Mouse (Mus musculus): ENCODE measurements around the gene Fam166a. TPM values are rescaled to one million over a fixed set of nuclear protein-coding genes. Genes with fewer than 3 reads are reported as not detected.

Gene Fam166a
- polyA plus RNA-seq, 1 experiment from 2014 or later, result 1.6 TPM

- H3K4me2 ChIP-seq (replicated peaks), result no peak overlapping the region
- H3K9me3 ChIP-seq, result no peaks in the 10 kb centered on the region
- no peak overlapping the region for H3K9ac ChIP-seq (replicated peaks)
- H3K36me3 ChIP-seq, result peaks cover 2% of the 10 kb centered on the region
- no peak overlapping the region for H3K27ac ChIP-seq (replicated peaks)
- 86% methylated on average over 5 of the region's 5 CpGs for WGBS
- H3K27me3 ChIP-seq, result peaks cover 18% of the 10 kb centered on the region
- ATAC-seq (ENCODE audit: low FRiP score, low read depth), result no peak
- no peak overlapping the region for H3K4me3 ChIP-seq
- peaks cover 22% of the 10 kb centered on the region for H3K4me1 ChIP-seq
Measured at GRCm38 (mm10) chr2:25226864-25227263, 8.3 kb downstream of the Fam166a start.

DNA sequence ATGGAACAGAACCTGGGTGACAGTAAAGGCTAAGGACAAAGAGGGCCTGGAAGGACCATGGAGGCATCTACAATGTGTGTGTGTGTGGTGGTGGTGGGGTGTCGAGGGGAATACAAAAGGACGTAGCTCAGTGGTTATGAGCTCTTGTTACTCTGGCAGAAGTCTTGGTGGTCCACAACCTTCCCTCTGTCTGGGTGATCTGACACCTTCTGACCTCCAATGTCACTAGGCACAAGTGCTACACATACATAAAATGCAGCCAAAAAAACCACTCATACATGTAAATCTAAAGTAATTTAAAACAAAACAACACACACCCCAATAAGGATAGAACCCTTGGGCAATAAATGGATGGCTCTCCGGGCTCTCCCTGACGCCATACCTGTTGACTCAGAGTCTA, 8.9 kb downstream of the Fam166a start:
- H3K4me2 ChIP-seq (replicated peaks), result no peak overlapping the region
- no peaks in the 10 kb centered on the region for H3K36me3 ChIP-seq
- H3K9ac ChIP-seq (replicated peaks), result no peak overlapping the region
- whole genome bisulfite sequencing, result 88% methylated on average over 4 of the region's 4 CpGs
- H3K27me3 ChIP-seq, result peaks cover 20% of the 10 kb centered on the region
- H3K27ac ChIP-seq (replicated peaks), result no peak overlapping the region
- ATAC-seq (ENCODE audit: low FRiP score, low read depth), result no peak
- no peaks in the 10 kb centered on the region for H3K9me3 ChIP-seq
- H3K4me3 ChIP-seq, result no peak overlapping the region
- peaks cover 22% of the 10 kb centered on the region for H3K4me1 ChIP-seq

- H3K27me3 ChIP-seq, result peaks cover 21% of the 10 kb centered on the region
- H3K4me2 ChIP-seq (replicated peaks), result peak overlapping the region; percentile 34
- H3K4me1 ChIP-seq, result peaks cover 15% of the 10 kb centered on the region
- 0% methylated on average over 7 of the region's 7 CpGs for WGBS
- H3K9me3 ChIP-seq, result no peaks in the 10 kb centered on the region
- no peak for ATAC-seq (ENCODE audit: low FRiP score, low read depth)
- H3K4me3 ChIP-seq, result peak overlapping the region; percentile 6; the same call in 1 of the 2 replicates
- no peaks in the 10 kb centered on the region for H3K36me3 ChIP-seq
- peak overlapping the region; percentile 44; the same call in 1 of the 2 replicates for H3K27ac ChIP-seq (replicated peaks)
- no peak overlapping the region for H3K9ac ChIP-seq (replicated peaks)
Measured at GRCm38 (mm10) chr2:25228431-25228889, 9.9 kb downstream of the Fam166a start.

GRCm38 (mm10) chr2:25228995-25229530, 10.5 kb downstream of the Fam166a start:
- Histone ChIP-seq H3K4me1 (peaks cover 11% of the 10 kb centered on the region), H3K4me3 (no peak overlapping the region), H3K9ac (replicated peaks) (no peak overlapping the region), H3K27me3 (peaks cover 21% of the 10 kb centered on the region), H3K27ac (replicated peaks) (0 out of 2 replicates have a peak overlapping the region, but pooled peaks have one; percentile 44), H3K4me2 (replicated peaks) (peak overlapping the region; percentile 34; the same call in 1 of the 2 replicates), H3K36me3 (no peaks in the 10 kb centered on the region), H3K9me3 (no peaks in the 10 kb centered on the region)
- ATAC-seq (ENCODE audit: low FRiP score, low read depth), result no peak
- 70% methylated on average over 6 of the region's 6 CpGs for WGBS

- ATAC-seq (ENCODE audit: low FRiP score, low read depth), result no peak
- Histone ChIP-seq H3K27ac (replicated peaks) (no peak overlapping the region), H3K4me3 (no peak overlapping the region), H3K4me2 (replicated peaks) (no peak overlapping the region), H3K4me1 (peaks cover 11% of the 10 kb centered on the region), H3K9ac (replicated peaks) (no peak overlapping the region), H3K9me3 (no peaks in the 10 kb centered on the region), H3K27me3 (peaks cover 21% of the 10 kb centered on the region), H3K36me3 (no peaks in the 10 kb centered on the region)
- 88% methylated on average over 5 of the region's 5 CpGs for WGBS
Measured at GRCm38 (mm10) chr2:25229582-25229981, 11.0 kb downstream of the Fam166a start.

GRCm38 (mm10) chr2:25230581-25230980, 12.0 kb downstream of the Fam166a start:
- ATAC-seq (ENCODE audit: low FRiP score, low read depth), result no peak
- Histone ChIP-seq H3K27me3 (peaks cover 21% of the 10 kb centered on the region), H3K36me3 (no peaks in the 10 kb centered on the region)

DNA sequence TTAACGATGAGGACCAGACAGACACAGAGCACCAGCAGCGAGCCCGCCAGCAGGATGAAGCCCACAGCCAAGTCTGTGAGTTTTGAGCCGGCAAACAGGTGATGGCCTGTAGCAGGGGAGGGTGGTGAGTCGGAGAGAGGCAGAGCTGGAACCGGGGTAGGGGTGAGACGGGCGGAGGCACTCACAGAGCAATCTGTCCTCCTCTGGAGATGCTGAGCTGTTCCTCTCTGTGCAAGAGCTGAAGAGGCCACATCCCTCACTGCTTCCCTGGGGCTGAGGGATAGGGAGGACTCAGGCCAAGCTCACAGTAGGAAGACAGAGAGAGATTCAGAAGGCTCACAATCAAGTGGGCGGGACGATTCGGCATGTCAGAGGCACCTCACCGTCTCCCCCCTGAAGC, 12.5 kb downstream of the Fam166a start:
- no peak for ATAC-seq (ENCODE audit: low FRiP score, low read depth)
- Histone ChIP-seq H3K9me3 (no peaks in the 10 kb centered on the region), H3K9ac (replicated peaks) (no peak overlapping the region), H3K4me3 (no peak overlapping the region), H3K4me1 (peaks cover 4% of the 10 kb centered on the region; the same call in 1 of the 2 replicates), H3K27ac (replicated peaks) (no peak overlapping the region), H3K27me3 (peaks cover 21% of the 10 kb centered on the region), H3K36me3 (no peaks in the 10 kb centered on the region), H3K4me2 (replicated peaks) (no peak overlapping the region)
- WGBS, result 50% methylated on average over 12 of the region's 12 CpGs

More at GRCm38 (mm10) chr2:25230581-25230980, 12.0 kb downstream of the Fam166a start:
- Histone ChIP-seq H3K9ac (replicated peaks) (no peak overlapping the region), H3K4me1 (peaks cover 7% of the 10 kb centered on the region), H3K4me2 (replicated peaks) (no peak overlapping the region), H3K27ac (replicated peaks) (no peak overlapping the region), H3K4me3 (no peak overlapping the region), H3K9me3 (no peaks in the 10 kb centered on the region)
- WGBS, result 85% methylated on average over 7 of the region's 7 CpGs

- Histone ChIP-seq H3K27ac (replicated peaks) (no peak overlapping the region), H3K4me3 (no peak overlapping the region), H3K27me3 (peaks cover 21% of the 10 kb centered on the region), H3K9ac (replicated peaks) (no peak overlapping the region), H3K4me2 (replicated peaks) (no peak overlapping the region), H3K4me1 (peaks cover 4% of the 10 kb centered on the region; the same call in 1 of the 2 replicates), H3K9me3 (no peaks in the 10 kb centered on the region), H3K36me3 (no peaks in the 10 kb centered on the region)
- ATAC-seq (ENCODE audit: low FRiP score, low read depth), result no peak
- WGBS, result 77% methylated on average over 4 of the region's 4 CpGs
Measured at GRCm38 (mm10) chr2:25233421-25233820, 14.9 kb downstream of the Fam166a start.

DNA sequence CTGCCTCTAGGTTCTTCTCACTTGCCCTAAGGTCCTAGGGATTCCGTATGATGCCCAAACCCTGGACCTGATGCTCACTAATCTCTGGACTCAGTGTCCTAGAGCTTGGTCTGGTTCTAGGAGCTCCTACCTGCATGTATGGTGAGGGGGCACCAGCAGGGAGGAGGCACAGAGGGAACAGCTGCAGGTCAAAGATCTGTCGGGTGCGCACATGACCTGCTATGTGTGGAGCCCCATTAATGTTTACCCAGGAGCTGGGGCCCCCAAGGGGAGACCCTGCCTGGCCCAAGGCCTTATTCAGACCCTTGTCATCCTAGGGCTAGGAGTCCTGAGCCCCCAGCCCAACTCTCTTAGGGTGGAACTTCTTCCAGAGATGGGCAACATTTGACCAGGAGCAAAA, 15.5 kb downstream of the Fam166a start, which contains the start of gene Slc34a3:
Gene Slc34a3 (minus strand): TSS at position 315 of the 400 bp plus-strand sequence.
- Histone ChIP-seq H3K27me3 (peaks cover 24% of the 10 kb centered on the region), H3K9me3 (no peaks in the 10 kb centered on the region), H3K4me1 (no peaks in the 10 kb centered on the region), H3K36me3 (no peaks in the 10 kb centered on the region), H3K9ac (replicated peaks) (no peak within 1 kb of the TSS), H3K27ac (replicated peaks) (no peak within 1 kb of the TSS), H3K4me2 (replicated peaks) (no peak within 1 kb of the TSS), H3K4me3 (no peak within 1 kb of the TSS)
- ATAC-seq (ENCODE audit: low FRiP score, low read depth), result no peak
- WGBS, result 84% methylated on average over 3 of the region's 3 CpGs

DNA sequence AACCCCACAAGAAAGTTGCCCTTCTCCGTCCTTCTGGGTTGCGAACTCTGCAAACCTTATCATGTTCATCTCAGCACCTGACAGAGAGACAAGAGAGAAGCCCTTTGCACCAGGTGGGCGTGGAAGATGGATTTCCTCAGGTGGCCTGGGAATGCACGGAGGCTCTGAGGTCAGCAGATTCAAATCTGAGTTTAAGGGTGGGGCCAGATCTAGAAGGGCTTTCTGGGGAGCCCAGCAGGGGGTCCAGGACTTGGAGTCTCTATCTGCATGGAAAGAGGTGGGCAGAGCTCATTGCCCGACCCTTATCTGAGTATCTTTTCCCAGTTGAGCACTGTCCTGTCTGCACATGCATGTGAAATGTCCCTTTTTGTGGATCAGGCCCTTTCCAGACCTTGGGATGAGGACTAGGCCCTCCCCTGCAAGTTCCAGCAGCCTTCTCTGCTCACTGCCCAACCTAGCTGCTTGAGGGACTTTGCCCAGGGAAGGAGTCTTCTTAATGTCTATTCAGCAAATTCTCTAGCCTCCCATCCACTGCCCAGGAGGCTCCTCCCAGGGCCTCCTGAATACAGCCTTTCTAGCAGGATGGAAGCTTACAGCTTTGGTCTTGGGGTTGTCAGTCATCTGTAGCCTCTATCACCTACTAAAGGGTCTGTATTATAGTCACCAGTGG, 16.1 kb downstream of the Fam166a start:
- no peaks in the 10 kb centered on the region for H3K4me1 ChIP-seq
- H3K27me3 ChIP-seq, result peaks cover 21% of the 10 kb centered on the region
- no peak overlapping the region for H3K9ac ChIP-seq (replicated peaks)
- H3K36me3 ChIP-seq, result no peaks in the 10 kb centered on the region
- H3K4me3 ChIP-seq, result no peak overlapping the region
- no peak overlapping the region for H3K27ac ChIP-seq (replicated peaks)
- H3K9me3 ChIP-seq, result no peaks in the 10 kb centered on the region
- H3K4me2 ChIP-seq (replicated peaks), result no peak overlapping the region
- 71% methylated on average over 5 of the region's 5 CpGs for WGBS
- ATAC-seq (ENCODE audit: low FRiP score, low read depth), result no peak

- Histone ChIP-seq H3K4me3 (no peak within 1 kb of the TSS), H3K36me3 (no peaks in the 10 kb centered on the region), H3K27me3 (peaks cover 18% of the 10 kb centered on the region), H3K9ac (replicated peaks) (no peak within 1 kb of the TSS), H3K27ac (replicated peaks) (no peak within 1 kb of the TSS), H3K4me1 (peaks cover 14% of the 10 kb centered on the region), H3K9me3 (no peaks in the 10 kb centered on the region), H3K4me2 (replicated peaks) (no peak within 1 kb of the TSS)
- no peak for ATAC-seq (ENCODE audit: low FRiP score, low read depth)
- 41% methylated on average over 8 of the region's 8 CpGs for WGBS
Measured at GRCm38 (mm10) chr2:25236614-25237013, 18.1 kb downstream of the Fam166a start, which contains the start of gene Rnf224. Gene Rnf224, minus strand, starts transcription at chr2:25236787.

GRCm38 (mm10) chr2:25237522-25237921, 19.0 kb downstream of the Fam166a start:
- Histone ChIP-seq H3K27me3 (peaks cover 23% of the 10 kb centered on the region), H3K4me3 (no peak overlapping the region), H3K4me2 (replicated peaks) (no peak overlapping the region), H3K4me1 (peaks cover 23% of the 10 kb centered on the region), H3K9me3 (no peaks in the 10 kb centered on the region), H3K9ac (replicated peaks) (no peak overlapping the region), H3K36me3 (no peaks in the 10 kb centered on the region), H3K27ac (replicated peaks) (no peak overlapping the region)
- ATAC-seq (ENCODE audit: low FRiP score, low read depth), result no peak
- WGBS, result 74% methylated on average over 4 of the region's 4 CpGs
